Mouse (Mus musculus) right cerebral cortex, postnatal 25 days (tissue): ENCODE measurements around the gene Fry.

Experiments
- DNase-seq: peaks from one replicate; pipeline ENCODE4 v3.0.0; 2022

Fry gene

DNA sequence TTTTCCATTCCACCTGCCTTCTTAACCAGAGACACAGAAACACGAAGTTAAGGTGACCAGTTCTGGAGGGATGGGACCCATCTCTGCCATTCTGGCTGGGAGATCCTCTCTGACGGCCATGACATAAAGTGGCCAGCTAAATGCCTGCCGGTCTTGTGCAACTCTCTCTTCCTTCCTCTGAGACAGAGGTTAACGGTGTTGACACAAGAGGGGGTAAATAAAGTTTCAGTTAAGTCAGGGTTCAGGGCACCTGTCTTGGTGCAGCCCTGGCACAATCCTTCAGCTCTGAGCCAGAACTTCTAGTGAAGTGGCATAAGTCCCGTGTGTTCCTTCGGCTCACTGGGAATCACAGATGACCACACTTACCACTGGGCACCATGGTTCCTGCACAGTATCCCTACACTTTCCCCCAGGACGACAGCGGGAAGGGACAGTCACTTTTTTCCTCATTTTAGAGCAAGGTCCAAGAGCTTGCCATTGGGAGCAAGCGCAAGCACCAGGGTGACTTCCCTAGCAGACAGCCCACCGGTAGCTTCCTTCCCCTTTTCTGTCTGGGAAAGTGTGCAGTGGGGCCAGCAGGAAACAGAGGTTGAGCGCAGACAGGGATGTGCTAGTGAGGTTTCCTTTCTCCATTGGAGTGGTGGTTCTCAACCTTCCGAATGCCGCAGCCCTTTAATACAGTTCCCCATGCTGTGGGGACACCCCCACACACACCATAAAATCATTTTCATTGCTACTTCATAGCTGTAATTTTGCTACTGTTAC, 58.0 kb downstream of the Fry start:
- no peak for DNase-seq

DNA sequence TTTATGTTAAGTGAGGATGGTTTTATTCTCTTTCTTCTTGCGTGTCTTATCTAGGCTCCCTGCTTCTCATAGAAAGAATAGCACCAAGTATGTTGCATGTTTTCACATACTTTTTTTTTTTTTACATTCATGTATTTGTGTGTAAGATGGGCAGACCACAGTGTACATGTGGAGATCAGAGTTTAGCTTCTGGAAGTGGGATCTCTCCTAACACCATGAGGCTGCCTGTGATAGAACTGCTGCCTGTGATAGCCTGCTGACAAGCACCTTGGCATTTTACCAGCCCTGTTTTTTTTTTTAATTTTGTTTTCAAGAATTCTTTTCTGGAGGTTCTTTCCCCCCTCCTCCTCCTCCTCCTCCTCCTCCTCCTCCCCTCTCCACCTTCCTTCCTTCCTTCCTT, 59.3 kb downstream of the Fry start:
- DNase-seq = no peak

DNA sequence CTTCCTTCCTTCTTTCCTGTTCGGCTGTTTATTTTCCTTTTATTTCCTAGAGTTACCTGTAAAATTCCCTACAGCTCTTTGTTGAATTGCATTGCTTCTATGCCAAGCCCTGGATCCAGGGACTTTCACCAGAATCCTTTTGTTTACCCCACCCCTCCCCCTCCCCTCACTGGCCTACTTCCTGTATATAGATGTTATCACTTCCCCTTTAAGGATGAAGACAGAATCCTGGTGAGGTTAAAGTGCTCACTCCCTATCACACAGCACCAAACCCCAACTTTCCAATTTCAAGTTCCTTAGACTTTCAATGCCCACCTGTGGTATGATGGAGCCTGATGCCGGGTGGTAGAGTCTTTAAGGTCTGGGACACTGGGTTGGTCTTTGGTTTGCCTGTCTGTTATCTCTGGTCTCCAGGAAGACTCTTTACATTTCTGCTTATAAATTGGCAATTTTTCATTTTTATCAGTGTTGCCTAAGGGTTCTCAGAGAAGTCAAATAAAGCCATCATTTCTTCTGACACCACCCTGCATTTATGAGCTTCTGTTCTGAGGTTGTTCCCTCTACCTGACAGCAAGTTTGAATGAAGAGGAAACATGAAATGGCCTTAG, 59.9 kb downstream of the Fry start:
- no peak for DNase-seq

DNA sequence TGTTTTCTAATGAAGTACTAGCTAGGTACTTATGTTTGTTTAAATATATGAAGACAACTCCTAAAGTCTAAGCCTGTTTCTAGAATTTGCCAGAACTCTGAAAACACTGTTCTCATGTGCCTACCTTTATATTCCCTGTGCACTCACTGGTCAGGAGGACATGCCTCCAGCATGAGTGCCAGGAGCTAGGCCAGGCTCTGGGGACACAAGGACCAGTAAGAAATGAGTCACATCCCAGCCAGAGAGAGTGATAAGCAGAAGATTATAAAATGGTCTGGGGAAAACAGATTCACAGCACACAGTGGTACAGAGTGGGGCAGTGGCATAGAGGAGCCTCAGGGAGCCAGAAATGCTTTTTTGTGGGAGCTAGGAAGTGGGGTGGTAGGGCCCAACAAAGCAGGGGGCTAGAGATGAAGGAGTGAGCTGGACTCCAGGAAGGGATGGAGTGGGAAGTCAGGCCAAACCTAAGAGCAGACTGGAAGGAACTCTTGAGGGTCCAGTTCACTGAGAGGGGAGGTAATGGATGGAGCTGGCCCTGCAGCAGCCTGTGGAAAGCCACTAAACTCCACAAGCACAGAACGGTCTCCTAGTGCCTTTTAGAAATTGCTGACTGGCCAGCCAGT, 62.7 kb downstream of the Fry start:
- no peak for DNase-seq

DNA sequence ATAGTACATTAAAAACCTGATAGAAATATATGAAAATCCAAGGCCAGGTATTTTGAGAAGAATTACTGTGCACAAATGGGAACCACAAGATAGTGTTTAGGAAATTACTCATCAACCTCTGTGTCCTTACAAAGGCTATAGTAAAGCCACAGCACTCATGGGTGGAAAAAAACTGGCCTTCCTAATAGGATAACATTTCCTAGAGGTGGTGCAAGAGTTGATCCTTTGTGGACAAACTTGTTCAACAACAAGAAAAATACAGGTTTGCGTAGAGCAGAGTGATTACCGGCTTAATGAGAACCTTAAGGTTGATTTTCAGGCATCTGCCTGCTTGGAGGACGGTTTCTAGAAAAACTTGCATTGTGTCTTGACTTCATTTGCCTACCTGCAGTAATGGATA, 66.5 kb downstream of the Fry start:
- DNase-seq = no peak

DNA sequence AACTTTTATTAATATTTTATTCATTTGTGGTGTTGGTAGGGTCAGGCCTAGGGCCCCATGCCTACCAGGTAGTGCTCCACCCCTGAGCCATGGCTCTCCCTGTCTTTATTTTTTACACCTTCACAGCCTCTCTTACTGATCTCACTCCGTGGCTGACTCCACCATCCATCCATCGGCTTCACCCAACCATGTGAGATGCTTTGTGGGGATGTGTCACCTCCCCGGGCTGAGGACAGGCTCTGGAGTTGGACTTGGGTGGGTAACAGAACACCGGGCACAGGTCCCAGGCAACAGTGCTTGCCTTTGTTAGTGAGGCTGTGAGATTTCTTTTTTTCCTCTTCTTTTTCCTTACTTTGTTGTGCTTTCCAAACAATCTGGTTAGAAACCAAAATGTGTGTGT, 67.7 kb downstream of the Fry start:
- no peak for DNase-seq

DNA sequence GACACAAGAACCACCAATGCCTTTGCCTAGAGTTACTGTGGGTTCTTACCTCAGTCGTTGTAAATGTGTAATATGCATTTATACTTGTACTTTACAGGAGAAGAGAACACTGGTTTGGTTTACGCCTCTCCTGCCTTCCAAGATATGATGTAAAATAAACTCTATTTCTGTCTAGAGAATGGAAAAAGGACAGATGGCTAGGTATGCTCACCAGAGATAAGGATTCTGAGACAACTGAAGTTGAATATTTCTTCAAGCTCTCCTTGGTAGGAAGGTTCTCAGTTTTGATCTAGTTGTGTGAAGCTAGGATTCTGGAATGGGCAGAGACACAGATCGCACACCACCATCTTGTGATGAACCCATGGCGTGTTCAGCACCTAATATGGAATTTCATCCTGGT, 68.2 kb downstream of the Fry start:
- no peak for DNase-seq

DNA sequence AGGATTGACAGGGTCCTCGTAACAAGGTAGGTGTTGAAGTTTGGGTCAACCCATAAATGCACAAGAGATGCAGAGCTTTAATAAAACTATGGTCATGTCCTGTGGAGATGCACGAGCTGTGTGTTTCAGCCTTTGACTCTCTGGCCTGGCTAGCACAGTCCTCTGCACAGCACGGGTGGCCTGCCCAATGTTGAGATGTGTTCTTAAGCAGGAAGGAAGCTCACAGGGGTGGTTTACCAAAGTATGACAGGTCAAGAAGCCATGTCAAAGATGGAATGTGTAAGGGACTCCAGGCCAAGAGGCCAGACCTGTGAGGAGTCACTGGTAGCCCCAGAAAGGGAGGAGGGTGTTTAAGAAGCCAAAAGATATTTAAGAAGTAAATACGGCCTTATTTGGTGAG, 69.6 kb downstream of the Fry start:
- DNase-seq = no peak

DNA sequence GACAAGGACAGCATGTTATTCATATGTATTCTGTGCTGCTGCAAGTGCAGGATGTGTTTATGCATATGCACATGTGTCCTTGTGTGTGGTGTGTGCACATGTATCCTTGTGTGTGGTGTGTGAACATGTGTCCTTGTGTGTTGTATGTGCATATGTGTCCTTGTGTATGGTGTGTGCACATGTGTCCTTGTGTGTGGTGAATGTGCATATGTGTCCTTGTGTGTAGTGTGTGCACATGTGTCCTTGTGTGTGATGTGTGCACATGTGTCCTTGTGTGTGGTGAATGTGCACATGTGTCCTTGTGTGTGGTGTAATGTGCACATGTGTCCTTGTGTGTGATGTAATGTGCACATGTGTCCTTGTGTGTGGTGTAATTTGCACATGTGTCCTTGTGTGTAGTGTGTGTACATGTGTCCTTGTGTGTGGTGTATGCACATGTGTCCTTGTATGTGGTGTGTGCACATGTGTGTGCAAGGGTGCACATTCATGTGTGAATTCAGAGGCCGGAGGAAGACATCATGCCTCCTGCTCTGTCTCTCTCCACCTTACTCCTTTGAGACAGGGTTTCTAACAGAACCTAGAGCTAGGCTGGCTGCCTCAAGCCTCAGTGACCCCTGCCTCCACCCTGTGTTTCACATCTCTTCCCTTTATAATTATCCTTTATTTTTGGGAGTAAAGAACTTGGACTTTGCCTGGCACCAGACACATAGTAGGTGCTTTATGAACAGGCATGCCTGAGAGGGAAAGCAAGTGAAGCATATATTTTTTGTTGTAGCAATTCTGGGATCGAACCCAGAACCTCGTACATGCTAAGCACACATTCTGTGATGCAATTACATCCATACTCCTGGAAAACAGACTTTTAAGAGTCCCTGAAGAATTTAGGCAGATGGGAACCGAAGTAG, 72.3 kb downstream of the Fry start:
- no peak for DNase-seq

DNA sequence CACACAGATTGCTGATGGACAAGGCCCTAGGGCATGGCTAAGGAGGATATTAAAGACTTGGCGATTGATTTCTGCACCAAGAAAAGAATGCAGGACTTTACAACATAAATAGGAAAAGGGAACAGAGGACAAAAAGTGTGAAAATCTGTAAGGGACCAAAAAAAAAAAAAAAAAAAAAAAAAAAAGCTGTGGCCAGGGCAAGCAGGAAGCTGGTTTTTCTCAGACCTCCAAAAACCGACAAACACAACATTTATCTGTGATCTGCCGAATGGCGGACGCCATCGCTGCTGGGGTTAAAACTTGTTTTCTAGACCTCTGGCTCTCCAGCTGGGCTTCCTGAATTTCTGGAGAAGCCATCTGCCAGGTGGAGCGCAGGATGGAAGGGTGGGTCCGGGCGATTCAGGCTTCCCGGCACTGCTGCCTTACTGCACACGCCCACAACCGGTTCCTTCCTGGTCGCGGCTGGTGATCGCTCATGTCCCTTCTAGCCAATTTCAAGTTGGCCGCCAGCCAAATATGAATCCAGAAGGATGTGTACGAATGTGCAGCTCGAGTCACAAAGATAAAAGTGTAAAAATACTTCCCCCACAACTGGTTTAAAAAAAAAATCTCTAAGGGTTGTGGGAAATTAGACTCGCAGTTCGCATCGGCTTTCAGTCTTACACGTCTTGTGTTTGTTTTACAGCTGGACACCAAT, 77.2 kb downstream of the Fry start:
- DNase-seq = peak; percentile 75

DNA sequence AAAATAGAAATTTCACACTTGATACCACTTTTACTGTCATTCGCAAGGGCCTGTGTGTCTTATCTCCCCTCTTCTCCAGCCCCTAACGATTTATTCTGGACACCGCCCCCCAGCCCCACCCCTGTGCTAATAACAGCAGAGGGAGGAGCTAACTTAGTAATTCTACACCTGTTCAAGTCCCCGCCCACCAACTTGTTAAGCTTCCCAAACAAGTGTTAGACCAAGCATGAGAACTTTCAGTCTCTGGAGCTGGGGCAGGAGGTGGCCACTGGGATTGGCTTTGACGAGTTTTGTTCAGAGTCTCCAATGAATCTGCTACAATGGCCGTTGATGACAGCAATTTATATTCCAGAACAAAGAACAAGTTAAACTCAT, 77.8 kb downstream of the Fry start:
- no peak for DNase-seq

DNA sequence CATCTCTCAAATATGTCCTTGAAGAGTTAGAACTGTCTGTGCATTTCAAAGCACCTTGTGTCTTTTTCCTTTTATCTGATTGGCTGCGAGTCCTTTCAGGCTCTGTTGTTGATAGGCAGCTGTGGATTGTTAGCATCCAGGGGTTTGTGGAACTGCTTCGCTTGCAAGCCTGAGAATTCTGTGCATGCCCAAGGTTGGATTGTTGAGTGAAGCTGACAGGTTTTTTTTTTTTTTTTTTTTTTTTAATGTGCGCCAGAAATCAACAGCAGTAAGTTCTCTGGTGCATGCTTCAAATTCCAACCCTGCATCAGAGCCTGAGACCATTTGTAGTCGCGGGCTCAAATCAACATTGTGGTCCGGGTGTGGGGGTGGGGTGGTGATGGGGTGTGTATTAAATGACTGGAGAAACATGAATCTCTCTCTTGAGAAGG, 78.5 kb downstream of the Fry start:
- DNase-seq = no peak

DNA sequence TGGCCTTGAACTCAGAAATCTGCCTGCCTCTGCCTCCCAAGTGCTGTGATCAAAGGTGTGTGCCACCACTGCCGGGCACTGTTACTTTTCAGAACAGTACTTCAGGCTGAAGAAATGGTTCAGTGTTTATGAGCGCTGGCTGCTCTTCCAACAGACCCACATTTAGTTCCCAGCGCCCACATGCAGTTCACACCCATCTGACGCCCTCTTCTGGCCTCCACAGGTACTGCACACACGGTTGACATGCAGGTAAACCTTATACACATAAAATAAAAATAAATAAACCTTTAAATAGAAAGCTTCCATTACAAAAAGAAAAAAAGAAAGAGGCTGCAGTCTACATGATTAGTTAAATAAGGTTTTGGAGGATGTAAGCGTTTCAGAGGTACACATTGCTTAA, 88.3 kb downstream of the Fry start:
- no peak for DNase-seq

DNA sequence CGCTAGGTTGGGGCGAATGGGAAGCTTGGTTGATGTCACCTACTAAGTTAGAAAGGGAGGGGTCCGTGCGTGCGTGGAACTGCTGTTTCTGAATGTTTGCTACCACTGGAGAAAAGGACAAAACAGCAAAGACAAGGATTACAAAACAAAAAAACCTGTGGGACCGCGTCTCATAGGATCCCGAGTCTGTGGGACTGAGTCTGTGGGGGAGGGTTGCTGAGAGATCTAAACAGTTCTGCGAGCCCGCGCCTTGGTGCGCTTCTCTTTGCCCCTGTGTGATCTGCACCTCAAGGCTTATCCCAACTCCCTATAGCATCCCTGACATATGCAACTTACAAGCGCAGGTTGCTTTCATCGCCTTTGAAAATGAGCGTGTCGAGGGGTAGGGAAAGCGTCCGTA, 89.2 kb downstream of the Fry start:
- no peak for DNase-seq

DNA sequence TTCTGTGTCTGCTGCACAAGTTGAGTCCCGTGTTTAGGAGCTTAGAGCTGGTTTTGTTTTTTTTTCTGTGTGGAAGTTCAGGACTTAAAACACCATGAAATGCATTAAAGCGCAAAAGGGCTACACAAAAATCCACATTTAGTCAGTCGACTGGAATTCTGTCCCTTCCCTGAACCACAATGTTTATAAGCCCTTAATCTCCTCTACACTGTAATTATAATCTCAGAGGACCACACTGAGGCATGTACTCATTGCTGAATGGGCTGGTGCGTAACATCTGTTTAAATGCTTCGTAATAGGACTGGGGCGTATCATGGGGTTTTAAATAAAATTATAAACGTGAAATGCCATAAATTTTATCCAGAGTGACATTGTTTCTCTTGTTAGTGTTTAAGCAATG, 89.6 kb downstream of the Fry start:
- no peak for DNase-seq

DNA sequence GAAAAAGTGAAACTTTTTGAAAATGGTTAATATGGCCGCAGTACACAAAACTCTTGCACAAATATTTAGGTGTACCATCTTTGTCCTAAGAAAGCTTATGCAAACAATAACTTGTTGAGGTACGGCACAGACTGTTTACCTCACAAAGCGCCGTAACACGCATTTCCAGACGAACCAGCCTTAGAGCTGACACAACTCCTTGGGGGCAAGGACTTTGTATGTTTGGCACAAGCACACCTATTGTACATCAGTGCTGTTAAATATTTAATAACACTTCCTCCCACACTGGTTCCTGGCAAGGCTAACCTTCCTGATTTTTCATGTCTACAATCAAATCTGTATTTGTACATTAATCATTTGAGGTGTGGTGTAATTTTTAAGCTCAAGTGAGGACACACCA, 95.6 kb downstream of the Fry start:
- no peak for DNase-seq

DNA sequence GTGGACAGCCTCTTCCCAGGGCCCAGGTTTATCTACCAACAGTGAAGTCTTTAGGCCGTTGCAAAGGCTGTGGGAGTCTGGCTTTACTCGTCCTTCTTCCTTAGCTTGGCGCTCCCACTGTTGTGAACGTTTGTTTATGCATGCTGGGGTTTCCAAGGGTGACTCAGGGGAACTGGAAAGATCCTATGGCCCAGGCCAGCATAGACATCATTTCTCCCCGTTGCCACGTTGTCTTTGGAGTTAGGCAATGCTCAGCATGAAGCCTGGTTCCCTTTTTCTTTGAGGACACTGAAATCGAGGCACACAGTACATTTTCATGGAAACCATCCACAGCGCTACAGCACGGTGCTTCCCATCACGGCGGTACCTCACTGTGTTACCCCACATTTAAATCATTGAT, 97.6 kb downstream of the Fry start:
- DNase-seq = no peak

DNA sequence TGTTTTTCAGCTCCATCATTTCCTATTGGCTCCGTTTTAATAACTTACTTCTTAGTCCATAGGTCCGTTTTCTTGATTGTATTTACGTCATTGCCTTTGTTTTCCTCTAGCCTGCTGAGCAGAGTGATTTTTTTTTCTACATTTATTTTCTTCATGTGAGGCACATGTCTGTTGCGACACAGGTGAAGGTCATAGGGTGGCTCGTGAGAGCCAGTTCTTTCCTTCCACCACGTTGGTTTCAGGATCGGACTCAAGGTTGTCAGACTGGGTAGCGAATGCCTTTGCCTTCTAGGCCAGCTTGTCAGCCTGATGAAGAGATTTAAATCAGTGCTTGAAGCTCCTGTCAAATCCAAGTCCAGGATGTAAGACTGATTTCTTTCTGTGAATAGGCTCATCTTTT, 101.0 kb downstream of the Fry start:
- DNase-seq = no peak

DNA sequence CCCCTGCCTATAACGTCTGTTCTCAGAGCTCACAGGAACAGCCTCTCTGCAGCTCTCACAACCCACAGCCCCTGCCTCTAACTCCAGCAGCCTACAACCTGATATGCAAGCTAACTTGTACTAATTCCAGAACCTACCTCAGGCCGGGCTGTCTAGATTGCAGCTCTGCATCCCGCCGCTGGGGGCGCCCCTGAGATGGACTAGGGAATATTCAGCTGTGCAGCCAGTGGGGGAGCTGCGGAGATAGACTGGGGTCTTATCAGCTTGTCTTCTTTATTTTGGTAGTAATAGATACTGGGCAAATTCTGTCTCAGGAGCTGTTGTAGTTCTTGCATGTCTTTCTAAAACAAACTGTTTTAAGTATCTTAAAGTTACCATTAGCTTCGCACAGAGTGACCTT, 101.9 kb downstream of the Fry start:
- DNase-seq = no peak

DNA sequence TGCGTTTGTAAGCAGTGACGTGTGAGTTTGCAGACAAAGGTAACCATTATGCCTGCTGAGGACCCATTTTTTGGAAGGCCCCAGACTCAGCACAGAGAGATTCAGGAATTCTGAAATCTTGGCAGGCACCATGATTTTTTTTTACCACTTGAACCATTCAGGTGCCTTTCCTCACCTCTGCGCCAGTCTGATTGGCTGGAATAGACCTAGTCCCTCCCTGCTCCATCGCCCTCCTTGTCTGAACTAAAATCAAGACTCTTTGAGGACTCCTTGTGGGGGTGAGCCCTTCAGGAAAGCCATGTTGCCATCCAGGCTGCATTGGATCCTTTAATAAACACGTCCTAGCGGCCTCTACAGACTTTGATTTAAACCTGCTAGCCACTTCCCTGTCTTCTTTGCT, 103.4 kb downstream of the Fry start:
- DNase-seq = no peak

DNA sequence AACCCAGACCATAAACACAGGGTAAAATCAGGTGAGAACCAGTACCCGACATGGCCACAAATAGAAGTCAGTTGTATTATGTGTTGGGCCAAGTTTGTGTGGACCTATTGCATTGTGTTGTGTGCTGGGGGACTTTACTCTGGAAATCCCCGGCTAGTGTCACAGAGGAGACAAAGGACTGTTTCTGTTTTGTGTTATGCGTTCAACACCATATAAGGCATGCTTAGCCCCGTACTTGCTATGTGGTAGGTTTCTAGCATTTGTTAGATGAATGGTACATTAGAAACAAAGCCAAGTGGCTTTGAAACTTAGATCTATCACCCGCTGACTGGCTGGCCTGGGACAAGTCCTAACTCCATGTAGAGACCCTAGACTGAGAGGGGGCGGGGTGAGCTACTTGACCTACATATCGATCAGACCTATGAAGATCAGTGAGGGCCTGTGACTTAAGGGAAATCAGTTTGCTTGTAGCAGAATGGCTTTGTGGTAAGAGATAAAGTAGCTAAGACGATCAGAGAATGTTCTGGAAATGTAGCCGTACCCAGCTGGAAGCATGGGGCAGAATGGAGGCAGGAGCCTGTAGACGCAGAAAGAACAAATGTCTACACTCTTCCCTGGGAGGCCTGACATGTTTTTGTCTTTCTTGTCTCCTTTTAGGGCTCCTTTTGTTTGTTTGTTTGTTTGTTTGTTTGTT, 105.2 kb downstream of the Fry start:
- DNase-seq = no peak

DNA sequence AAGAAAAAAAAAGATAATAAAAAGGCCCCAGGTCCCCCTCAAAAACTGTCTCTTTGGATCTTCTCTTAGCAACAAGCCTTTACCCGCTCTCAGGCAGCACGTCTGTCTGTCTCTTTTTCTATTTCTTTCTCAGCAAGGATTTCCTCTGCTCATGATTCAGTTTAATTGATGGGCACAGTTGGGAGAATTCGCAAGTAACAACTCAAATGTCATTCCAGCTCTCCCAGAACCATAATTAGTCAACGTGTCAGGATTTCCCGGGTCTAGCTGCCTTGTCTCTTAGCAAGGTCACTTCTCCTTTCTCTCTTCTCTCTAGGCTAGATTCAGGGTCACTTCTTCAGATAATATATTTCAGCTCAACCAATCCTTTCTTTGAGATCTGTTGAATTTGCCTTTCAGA, 110.6 kb downstream of the Fry start:
- no peak for DNase-seq
